Mouse (Mus musculus): ENCODE data around the gene Kcnq1. TPM values are rescaled to one million over a fixed set of nuclear protein-coding genes. Genes with fewer than 3 reads are reported as not detected.

The Kcnq1 gene
- total and polyA plus RNA-seq, 3 experiments: not detected

- no peaks in the 10 kb centered on the region for H3K27me3 ChIP-seq (replicated peaks)
- no peak overlapping the region for H3K4me2 ChIP-seq (ENCODE audit: insufficient read depth, low read depth, poor library complexity, severe bottlenecking)
- H3K9ac ChIP-seq (ENCODE audit: insufficient read depth, low read depth): no peak overlapping the region
- peaks cover 36% of the 10 kb centered on the region for H3K9me3 ChIP-seq (replicated peaks; ENCODE audit: low read length)
- H3K4me3 ChIP-seq (replicated peaks in 1 of 3; ENCODE audit: low read depth in 2 of 3, low read length in 2 of 3, poor library complexity in 1 of 3): no peak overlapping the region
- H3K4me1 ChIP-seq (ENCODE audit: control insufficient read depth in 1 of 2, insufficient read depth in 2 of 2): no peaks in the 10 kb centered on the region
- dilution Hi-C loops (cut with MboI; ENCODE audit: extremely low pct_ligation_motif_present, extremely low pct_unique_long_range_greater_than_20kb, low sequenced_read_pairs) (no loop called here), in situ Hi-C loops (cut with MboI; ENCODE audit: low pct_ligation_motif_present, low pct_unique_long_range_greater_than_20kb, low sequenced_read_pairs) (no loop called here)
- no peak overlapping the region for H3K27ac ChIP-seq (ENCODE audit: insufficient read depth, low read depth)
- TF ChIP-seq TCF12 (IDR thresholded peaks at IDR 0.05; ENCODE audit: low read depth, low read length) (no peak), NRF1 (IDR thresholded peaks at IDR 0.05; ENCODE audit: low read depth, low read length) (no peak), RAD21 (IDR thresholded peaks at IDR 0.05; ENCODE audit: low read depth, low read length) (no peak), GABPA (IDR thresholded peaks at IDR 0.05; ENCODE audit: insufficient replicate concordance, low read depth, low read length) (no peak), ZNF384 (IDR thresholded peaks at IDR 0.05; ENCODE audit: low read depth, low read length) (no peak), JUND (conservative IDR thresholded peaks at IDR 0.05; ENCODE audit: low read depth, low read length) (no peak), EP300 (IDR thresholded peaks at IDR 0.05; ENCODE audit: low read length) (no peak), SIN3A (IDR thresholded peaks at IDR 0.05; ENCODE audit: low read length) (no peak), MAFK (IDR thresholded peaks at IDR 0.05; ENCODE audit: insufficient replicate concordance, low read length) (no peak), IRF4 (IDR thresholded peaks at IDR 0.05; ENCODE audit: low read depth, low read length) (no peak), ELF1 (IDR thresholded peaks at IDR 0.05; ENCODE audit: low read depth, low read length) (no peak), CHD2 (IDR thresholded peaks at IDR 0.05; ENCODE audit: low read length) (no peak), ZMIZ1 (IDR thresholded peaks at IDR 0.05; ENCODE audit: low read depth, low read length) (no peak), USF2 (conservative IDR thresholded peaks at IDR 0.05; ENCODE audit: low read depth, low read length) (no peak), UBTF (IDR thresholded peaks at IDR 0.05; ENCODE audit: low read depth, low read length) (no peak), BHLHE40 (IDR thresholded peaks at IDR 0.05; ENCODE audit: low read depth, low read length) (no peak), KAT2A (IDR thresholded peaks at IDR 0.05; ENCODE audit: insufficient replicate concordance, low read length) (no peak), JUN (IDR thresholded peaks at IDR 0.05; ENCODE audit: insufficient read depth, low read depth, low read length) (no peak), POLR2A (IDR thresholded peaks at IDR 0.05; ENCODE audit: low read depth, low read length) (no peak), POLR2AphosphoS2 (IDR thresholded peaks at IDR 0.05; ENCODE audit: low read depth, low read length) (no peak)
- H3K36me3 ChIP-seq (replicated peaks in 1 of 2; ENCODE audit: control insufficient read depth in 1 of 2, insufficient read depth in 1 of 2, low read length in 1 of 2): peaks cover 5 to 54% of the 10 kb centered on the region in 2 experiments
- H3K79me2 ChIP-seq (replicated peaks; ENCODE audit: control insufficient read depth, extremely low read depth, insufficient read depth, poor library complexity, severe bottlenecking): peaks cover 9% of the 10 kb centered on the region; the same call in 1 of the 2 replicates
- no peak for DNase-seq (ENCODE audit: extremely low read depth)
Measured at GRCm38 (mm10) chr7:143251206-143251605, 145.0 kb downstream of the Kcnq1 start.

- DNase-seq (ENCODE audit: extremely low read depth): no peak
- H3K4me3 ChIP-seq (replicated peaks in 1 of 3; ENCODE audit: low read depth in 2 of 3, low read length in 2 of 3, poor library complexity in 1 of 3): no peak overlapping the region
- in situ Hi-C loops (cut with MboI; ENCODE audit: low pct_ligation_motif_present, low pct_unique_long_range_greater_than_20kb, low sequenced_read_pairs): no loop called here
- H3K36me3 ChIP-seq (replicated peaks in 1 of 2; ENCODE audit: control insufficient read depth in 1 of 2, insufficient read depth in 1 of 2, low read length in 1 of 2): peaks cover 5 to 64% of the 10 kb centered on the region in 2 experiments
- H3K9me3 ChIP-seq (replicated peaks; ENCODE audit: low read length): peaks cover 36% of the 10 kb centered on the region
- no peak for TF ChIP-seq JUN (IDR thresholded peaks at IDR 0.05; ENCODE audit: insufficient read depth, low read depth, low read length)
- H3K9ac ChIP-seq (ENCODE audit: insufficient read depth, low read depth): no peak overlapping the region
- no peaks in the 10 kb centered on the region for H3K4me1 ChIP-seq (ENCODE audit: control insufficient read depth in 1 of 2, insufficient read depth in 2 of 2)
- H3K27ac ChIP-seq (ENCODE audit: insufficient read depth, low read depth): no peak overlapping the region
- no peaks in the 10 kb centered on the region for H3K27me3 ChIP-seq (replicated peaks)
- dilution Hi-C loops (cut with MboI; ENCODE audit: extremely low pct_ligation_motif_present, extremely low pct_unique_long_range_greater_than_20kb, low sequenced_read_pairs): no loop called here
- H3K4me2 ChIP-seq (ENCODE audit: insufficient read depth, low read depth, poor library complexity, severe bottlenecking): no peak overlapping the region
- peaks cover 12% of the 10 kb centered on the region for H3K79me2 ChIP-seq (replicated peaks; ENCODE audit: control insufficient read depth, extremely low read depth, insufficient read depth, poor library complexity, severe bottlenecking)
Measured at GRCm38 (mm10) chr7:143253126-143253871, 147.1 kb downstream of the Kcnq1 start.
